Mouse (Mus musculus) gastrocnemius, adult 18-20 months (tissue): ENCODE data around the gene Maml2. TPM values are rescaled to one million over a fixed set of nuclear protein-coding genes. Genes with fewer than 3 reads are reported as not detected.

Source experiments
- DNase-seq: peaks from one replicate; pipeline ENCODE4 v3.0.0; 2021; ENCODE audit warnings: low spot score
- total RNA-seq, 2 experiments: library from RNA; stranded (reverse); gene quantifications; 2 replicates each; pipeline ENCODE4 v1.2.3; 2021

Maml2 gene
- total RNA-seq, 2 experiments from 2014 or later = 2.3 to 2.6 TPM

GRCm38 (mm10) chr9:13446703-13447285 lies 149.0 kb downstream of the Maml2 start, which contains the start of gene Gm17571:
Gene Gm17571, minus strand, starts transcription at chr9:13446753.
- DNase-seq = no peak

- no peak for DNase-seq
Observed at GRCm38 (mm10) chr9:13448716-13449115, 151.0 kb downstream of the Maml2 start.

- DNase-seq = no peak
Observed at GRCm38 (mm10) chr9:13454651-13455123, 156.9 kb downstream of the Maml2 start.

- DNase-seq = no peak
Observed at GRCm38 (mm10) chr9:13455231-13455630, 157.5 kb downstream of the Maml2 start.

GRCm38 (mm10) chr9:13457774-13458173 lies 160.0 kb downstream of the Maml2 start:
- DNase-seq = no peak

GRCm38 (mm10) chr9:13459371-13459770 lies 161.6 kb downstream of the Maml2 start:
- no peak for DNase-seq

GRCm38 (mm10) chr9:13460012-13460411 lies 162.3 kb downstream of the Maml2 start:
- DNase-seq = no peak

- no peak for DNase-seq
Observed at GRCm38 (mm10) chr9:13460926-13461325, 163.2 kb downstream of the Maml2 start.

- no peak for DNase-seq
Observed at GRCm38 (mm10) chr9:13465358-13466020, 167.7 kb downstream of the Maml2 start.

- no peak for DNase-seq
Observed at GRCm38 (mm10) chr9:13466351-13466750, 168.6 kb downstream of the Maml2 start.

GRCm38 (mm10) chr9:13466816-13467215 lies 169.1 kb downstream of the Maml2 start:
- no peak for DNase-seq

- no peak for DNase-seq
Observed at GRCm38 (mm10) chr9:13467745-13468144, 170.0 kb downstream of the Maml2 start.

- no peak for DNase-seq
Observed at GRCm38 (mm10) chr9:13468778-13469177, 171.0 kb downstream of the Maml2 start.

GRCm38 (mm10) chr9:13470013-13470412 lies 172.3 kb downstream of the Maml2 start:
- DNase-seq = no peak

- no peak for DNase-seq
Observed at GRCm38 (mm10) chr9:13474951-13475350, 177.2 kb downstream of the Maml2 start.

- no peak for DNase-seq
Observed at GRCm38 (mm10) chr9:13479275-13479674, 181.5 kb downstream of the Maml2 start.

GRCm38 (mm10) chr9:13483199-13484068 lies 185.7 kb downstream of the Maml2 start:
- DNase-seq = no peak

- DNase-seq = peak; percentile 24
Observed at GRCm38 (mm10) chr9:13484267-13485240, 186.8 kb downstream of the Maml2 start.

- DNase-seq = no peak
Observed at GRCm38 (mm10) chr9:13485914-13486313, 188.2 kb downstream of the Maml2 start.

GRCm38 (mm10) chr9:13491107-13491506 lies 193.3 kb downstream of the Maml2 start:
- no peak for DNase-seq
